Mouse (Mus musculus) erythroblast, adult 5-6 weeks (primary cell): ENCODE results near the gene Tgif2. TPM values are rescaled to one million over a fixed set of nuclear protein-coding genes. Genes with fewer than 3 reads are reported as not detected.
"Not testable (repeated sequence)": the region's sequence is repeated elsewhere in the genome, so short reads cannot be mapped to it uniquely, and the experiment has no call there.

Experiments used
- ATAC-seq: replicated peaks from 2 replicates; pipeline ENCODE4 v1.8.0; 2016; ENCODE audit warnings: moderate number of reproducible peaks, mild to moderate bottlenecking, moderate TSS enrichment, inconsistent platforms; ENCODE audit not compliant: poor library complexity, low FRiP score, severe bottlenecking
- total RNA-seq, 2 experiments: library from RNA; stranded (forward) in 1 of 2; stranded (reverse) in 1 of 2; fragments of 150-400 nt in 1 of 2; fragments of 200-764, 138-1000 nt in 1 of 2; gene quantifications; 2 replicates each; pipeline versions ENCODE4 v1.2.3 to v1.2.4; 2015 to 2017; ENCODE audit warnings: low replicate concordance in 2 of 2

The Tgif2 gene
- total RNA-seq, 2 experiments from 2014 or later, result 0.77 to 2.9 TPM

DNA sequence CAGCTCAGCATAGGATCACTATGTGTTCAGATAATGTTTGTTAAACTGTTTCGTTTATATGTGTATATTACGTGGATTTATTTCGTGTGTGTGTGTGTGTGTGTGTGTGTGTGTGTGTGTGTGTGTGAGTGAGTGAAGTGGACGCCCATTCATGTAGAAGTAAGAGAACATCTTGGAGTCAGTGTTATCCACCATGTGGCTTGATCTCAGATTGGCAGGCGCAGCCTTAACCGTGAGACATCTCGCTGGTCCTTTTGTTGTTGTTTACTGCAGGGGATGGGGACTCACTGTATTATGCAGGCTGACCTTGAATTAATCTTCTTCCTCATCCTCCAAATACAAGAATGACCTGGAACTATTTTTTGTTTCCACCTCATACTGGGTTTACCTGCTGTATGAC, 29.7 kb downstream of the Tgif2 start:
- ATAC-seq, result no peak

DNA sequence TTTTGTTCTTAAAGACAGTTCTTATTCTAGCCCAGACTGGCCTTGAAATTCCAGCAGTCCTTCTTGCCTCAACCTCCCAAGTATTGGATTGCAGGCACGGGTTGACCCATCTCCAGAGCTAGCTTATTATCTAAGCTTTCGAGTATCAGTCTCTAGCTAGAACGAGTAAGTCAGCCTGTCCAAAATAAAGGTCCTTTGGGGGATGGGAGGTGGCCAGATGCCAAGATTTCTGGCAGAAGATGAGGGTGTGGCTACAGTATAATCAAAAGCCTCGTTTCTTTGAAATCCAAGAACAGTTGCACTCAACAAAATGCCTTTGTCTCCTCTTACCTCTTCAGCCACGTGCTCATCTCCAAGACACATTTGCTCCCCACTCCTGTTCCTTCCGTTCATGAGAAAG, 30.7 kb downstream of the Tgif2 start:
- ATAC-seq, result no peak

DNA sequence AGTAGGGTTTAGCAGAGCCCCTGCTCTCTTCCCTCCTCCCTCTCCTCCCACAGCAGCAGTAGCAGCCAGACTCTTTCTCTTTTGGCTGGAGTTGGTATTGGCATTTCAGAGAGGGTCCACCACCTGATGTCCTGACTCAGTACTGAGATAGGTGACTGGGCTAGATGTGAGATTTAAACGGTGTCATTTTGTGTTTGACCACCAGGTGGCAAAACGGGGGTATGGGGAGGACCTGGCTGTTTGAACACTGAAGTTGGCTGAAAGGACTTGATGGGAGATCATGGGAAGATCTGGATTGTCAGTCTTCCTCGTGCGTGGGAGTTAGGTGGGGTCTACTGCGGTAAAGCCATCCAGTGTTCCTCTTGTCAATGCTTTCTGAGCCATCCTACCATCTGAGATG, 33.8 kb downstream of the Tgif2 start:
- ATAC-seq, result peak; percentile 81

DNA sequence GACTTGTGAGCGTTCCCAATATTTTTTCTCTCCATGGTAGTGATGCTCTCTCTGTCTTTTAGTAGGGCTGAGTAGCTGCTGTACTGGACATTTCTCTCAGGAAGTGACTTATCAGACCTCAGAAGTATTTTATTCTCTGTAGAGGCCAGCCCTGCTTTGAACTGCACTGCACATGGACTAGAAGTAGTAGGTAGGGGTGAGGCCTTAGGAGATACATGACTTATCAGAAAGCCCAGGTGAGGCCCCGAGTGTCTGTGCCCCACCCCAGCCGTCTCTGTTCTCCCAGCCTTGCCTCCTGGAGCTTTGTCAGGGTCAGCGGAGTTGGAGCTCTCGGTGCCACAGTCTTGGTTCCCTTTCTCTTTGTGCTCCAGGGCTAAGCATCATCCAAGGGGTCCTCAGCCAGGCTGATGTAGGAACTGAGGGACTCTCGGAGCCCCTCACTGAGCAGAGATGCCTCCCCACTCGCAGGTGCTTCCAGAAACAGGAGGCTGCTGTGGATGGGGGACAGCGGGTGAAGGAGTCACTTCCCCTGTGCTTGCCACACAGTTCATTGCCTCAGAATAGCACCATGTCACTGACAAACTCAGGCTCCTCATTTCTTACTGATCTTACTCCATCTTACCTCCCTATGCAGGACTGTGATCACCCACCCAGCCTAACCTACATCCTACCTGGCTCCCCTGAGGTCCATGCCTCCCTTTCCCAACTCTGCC, 34.4 kb downstream of the Tgif2 start:
- ATAC-seq, result no peak

DNA sequence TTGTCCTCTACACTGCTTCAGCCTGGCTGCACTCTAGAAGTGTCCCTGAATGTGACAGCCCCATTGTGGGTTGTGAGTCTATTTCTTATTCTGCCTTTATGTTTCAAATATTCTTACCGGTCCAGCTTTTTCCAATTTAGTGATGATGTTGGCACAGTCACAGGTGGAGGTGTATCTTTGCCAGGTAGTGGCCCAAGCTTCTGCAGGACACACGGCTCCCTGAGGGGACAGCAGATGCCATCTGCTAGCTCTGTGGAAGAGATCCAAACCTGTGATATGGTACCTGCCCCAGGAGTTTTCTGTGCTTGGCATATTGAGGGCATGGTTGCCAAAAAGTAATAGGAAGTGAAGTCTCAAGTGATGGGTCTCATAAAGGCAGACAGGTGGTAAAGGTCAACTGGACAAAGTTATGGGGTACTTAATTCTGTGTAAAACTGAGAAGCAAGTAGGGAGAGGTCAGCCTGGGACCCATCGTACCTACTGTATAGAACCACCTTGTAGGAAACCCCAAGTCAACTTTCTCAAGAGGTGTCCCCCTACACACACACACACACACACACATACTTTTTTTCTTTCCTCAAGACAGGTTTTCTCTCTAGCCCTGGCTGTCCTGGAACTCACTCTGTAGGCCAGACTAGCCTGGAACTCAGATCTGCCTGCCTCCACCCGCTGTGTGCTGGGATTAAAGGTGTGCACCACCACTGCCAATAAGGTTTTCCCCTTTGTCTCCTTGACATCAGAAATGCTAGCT, 35.1 kb downstream of the Tgif2 start:
- ATAC-seq, result no peak

DNA sequence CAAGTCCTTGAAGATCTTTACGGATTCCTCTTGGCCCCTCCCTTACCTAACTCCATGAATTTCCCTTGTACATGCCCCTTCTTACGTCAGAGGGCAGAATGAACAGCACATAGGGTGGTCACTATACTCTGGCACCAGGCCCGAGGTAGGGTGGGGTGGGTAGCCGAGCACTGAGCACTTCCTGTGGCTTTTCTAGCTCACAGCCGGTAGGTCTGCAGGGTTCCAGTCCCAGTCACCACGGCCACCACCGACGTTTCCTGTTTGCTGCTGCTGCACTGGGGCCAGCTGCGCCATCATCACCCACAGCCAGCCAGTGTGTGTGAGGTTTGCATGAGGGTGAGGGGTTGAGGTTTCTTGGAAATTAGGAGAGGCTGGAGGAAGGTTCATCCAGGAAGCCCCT, 37.9 kb downstream of the Tgif2 start:
- no peak for ATAC-seq

DNA sequence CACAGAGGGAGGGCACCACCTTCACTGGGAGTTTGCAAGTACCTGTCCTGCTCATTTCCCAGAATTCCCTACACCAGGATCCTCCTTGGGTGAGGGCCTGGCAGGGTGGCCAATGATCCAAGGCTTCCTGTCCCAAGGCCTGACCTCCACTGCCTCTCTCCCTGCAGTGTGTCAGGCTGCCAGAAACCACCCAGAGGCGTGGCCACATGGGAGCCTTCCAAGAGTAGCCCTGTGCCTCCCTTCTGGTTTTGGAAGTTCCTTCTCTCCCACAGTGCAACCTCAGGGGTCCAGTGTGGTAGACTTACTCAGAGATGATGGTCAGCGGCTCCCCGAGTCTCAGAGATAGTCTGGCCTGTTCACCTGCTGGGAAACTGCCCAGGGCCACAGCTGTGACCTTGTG, 39.7 kb downstream of the Tgif2 start:
- ATAC-seq, result no peak

DNA sequence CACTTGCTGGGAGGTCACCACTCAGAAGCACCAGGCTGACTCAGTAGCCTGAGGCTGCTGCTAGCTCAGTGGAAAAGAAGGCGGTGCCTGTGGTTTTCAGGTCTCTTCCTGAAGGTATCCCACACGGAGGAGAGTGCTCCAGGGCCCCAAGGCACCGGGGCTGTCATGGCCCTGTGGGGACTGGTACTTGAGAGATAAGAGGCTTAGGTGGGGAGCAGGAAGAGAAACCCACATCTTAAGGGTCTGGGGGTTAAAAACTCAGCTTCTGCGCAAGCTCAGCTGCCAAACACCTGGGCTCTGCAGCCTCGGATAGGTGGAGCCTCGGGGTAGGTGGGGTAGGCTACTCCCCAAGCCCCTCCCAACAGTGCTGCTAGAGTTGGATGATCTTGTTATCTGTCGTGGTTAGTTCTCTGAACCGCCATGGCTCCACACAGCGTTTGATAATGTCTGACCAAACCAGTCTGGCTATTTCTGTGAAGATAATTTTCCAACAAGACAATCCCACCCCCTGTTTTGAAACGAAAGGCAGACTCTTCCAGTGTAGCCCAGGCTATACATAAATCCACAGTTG, 42.7 kb downstream of the Tgif2 start:
- peak; percentile 82 for ATAC-seq

DNA sequence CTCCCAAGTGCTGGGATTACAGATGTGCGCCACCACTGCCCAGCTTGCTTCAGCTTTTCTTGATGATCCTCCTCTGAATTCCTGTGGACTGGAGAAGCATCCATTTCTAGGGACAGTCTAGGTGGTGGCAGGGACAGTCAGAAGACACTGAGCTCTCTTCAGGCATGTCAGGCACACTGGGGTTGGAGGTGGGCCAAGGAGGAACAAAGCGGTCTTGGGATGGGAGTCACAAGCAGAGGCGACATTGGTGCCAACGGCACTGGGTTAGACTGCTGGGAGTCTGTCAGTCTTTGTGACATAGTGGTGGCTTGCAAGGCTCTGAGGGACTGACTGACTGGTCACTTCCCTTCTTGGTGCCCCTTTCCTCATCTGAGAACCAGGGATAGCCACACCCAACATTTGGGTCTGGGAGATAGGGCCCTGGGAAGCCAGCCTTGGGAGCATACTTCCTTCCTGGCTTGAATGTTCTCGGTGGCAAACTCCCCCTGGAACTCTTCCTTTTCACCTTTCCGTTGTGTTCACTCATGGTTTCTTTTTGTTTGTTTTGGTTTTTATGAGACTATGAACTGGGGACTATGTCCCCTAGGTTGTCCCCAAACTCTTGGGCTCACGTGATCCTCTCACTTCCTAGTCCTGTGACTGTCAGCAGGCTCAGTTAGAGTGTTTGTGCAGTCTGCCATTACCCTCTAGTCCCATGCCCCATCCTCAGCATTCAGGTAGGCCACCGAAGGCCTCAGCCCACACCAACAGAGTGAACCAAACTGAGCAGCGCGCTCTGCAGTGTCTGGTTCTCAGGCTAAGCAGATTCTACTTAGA, 44.8 kb downstream of the Tgif2 start:
- no peak for ATAC-seq

DNA sequence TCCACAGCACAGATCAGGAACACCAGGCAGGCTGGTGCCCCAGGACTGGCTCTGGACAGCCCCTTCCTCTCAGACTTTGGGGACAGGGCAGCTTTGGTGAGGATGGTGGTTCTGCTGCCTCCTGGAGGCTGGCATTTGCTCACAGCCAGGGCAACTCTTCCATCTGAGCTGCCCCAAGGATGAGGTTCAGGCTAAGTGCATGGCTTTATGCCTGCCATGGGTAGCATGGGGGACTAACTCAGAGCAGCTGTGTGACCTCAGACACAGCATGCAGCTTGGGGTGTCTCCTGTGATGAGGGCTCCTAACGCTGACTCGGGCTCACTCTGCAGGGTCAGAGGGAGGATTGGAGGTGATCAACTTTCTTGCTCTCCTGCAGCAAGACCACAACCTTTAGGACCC, 45.9 kb downstream of the Tgif2 start:
- ATAC-seq, result not testable (repeated sequence)

DNA sequence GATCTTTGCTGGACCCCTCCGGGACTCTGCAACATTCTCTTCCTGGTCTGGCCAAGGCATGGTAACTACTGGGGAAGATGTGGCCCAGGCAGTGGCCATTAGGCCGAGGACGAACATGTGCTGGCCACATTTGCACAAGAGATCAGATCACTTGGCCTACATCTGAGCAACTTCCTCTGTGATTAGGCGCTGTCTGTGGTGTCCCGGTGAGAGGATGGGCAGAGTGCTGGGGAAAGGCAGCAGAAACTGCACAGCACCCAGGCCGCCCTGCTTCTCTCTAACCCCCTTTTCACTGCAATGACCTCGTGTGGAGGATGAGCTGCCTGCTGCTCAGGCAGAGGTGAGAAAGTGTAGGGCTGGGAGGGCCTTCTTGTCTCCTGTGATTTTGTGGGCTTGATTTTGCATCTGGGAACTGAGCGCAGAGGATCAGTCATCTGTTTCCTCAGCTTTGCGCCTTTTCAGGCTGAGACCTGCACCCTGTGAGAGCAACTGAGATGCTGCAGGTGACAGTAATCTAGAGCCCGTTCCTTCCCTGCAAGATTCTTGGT, 46.4 kb downstream of the Tgif2 start:
- ATAC-seq, result no peak

DNA sequence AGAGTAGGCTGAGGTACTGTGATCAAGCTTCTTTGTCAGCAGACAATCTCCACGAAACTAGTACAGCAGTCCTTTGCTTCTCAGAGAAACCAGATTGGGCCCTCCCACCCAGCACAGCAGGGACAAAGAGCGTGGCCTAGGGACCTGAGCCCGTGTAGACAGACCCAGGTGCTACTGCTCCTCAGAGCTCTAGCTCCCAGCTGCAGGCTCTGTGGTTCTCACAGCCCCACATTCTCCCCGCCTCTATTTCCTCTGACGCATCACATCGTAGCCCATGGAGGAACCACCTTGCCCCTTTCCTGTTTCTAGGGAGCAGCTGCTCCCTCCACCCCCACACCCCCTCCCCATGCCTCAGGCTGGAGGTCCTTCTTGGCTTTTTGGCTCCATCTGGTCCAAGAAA, 47.2 kb downstream of the Tgif2 start, which contains the start of gene Sla2:
Sla2 (minus strand) TSS at position 176 of the 400 bp plus-strand sequence.
- ATAC-seq, result no peak

DNA sequence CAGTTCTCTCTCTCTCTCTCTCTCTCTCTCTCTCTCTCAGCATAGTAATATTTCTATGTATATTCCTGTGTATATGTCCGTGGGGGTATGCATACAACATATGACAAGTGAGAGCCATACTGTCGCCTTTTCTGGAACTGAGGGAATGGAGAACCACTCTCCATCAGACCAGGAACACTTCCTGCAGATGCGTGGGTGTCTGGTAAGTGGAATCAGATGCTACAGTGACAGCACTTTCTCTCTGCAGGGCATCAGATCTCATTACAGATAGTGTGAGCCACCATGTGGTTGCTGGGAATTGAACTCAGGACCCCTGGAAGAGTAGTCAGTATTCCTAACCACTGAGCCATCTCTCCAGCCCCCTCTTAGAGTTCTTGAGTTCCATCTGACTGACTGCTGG, 48.7 kb downstream of the Tgif2 start:
- ATAC-seq, result no peak

DNA sequence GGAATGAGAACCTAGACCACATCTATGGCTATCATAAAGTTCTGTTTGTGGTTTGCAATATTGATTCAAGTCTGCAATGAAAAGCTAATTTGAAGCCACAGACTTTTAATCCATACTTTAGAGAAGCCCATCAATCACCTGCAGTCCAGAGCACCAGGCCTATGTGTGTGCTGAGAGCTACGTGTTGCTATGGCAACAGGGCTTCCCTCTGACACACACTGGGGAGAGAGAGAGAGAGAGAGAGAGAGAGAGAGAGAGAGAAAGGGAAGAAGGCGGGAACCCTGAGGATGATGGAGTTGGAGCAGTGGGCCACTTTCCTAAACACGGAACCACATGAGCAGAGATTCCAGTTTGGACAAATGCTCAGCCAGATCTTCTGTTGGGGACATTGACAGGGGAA, 52.4 kb downstream of the Tgif2 start:
- no peak for ATAC-seq

DNA sequence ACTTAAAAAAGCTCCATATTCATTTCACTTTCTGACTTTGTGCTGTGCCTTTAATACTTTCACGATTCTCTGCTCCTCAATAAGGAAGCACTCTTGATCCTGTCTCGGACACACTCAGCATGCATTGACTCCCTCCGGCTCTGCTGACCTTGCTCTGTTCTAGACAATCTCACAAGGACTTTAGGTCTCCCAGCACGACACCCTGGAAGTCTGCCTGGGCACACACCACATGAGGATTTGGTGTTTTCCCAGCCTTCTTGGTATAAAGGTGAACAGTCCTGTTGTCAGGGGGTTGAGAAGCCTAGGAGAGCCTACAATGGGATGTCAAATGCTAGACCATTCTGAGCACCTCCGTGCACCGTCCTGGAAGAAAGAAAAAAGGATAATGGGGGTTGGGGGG, 53.0 kb downstream of the Tgif2 start:
- ATAC-seq, result no peak

DNA sequence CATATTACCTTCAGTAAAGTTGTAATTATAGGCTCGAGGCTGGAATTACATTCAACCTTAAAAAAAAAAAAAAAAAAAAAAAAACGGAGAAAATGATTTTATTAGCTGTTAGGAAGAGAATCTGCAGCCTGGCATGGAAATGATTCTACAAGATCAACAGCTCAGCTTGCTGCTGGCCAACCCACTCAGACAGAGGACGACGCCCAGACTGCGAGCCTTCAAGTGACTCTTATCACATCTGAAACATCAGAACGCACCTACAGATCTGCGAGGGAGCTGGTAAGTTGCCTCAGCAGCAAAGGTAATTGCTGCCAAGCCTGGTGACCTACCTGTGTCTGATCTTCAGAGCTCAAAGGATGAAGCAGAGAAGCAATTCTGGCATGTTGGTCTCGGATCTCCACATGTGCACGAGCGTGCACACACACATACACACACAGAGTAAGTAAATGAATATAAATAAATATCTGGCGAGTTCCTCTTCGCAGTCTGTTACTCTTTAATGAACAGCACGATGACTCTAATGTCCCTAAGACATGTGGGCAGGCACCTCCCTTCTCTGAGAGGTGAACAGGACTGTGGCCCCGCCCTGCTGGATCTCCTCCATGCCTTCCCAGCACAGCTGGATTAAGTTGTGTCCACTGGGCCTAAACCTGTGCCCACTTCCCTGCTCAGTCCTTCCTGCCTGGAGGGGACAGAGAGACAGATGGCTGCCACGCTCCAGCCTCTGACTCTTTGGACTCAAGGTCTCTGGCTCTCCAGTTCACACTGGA, 54.9 kb downstream of the Tgif2 start:
- ATAC-seq, result no peak

DNA sequence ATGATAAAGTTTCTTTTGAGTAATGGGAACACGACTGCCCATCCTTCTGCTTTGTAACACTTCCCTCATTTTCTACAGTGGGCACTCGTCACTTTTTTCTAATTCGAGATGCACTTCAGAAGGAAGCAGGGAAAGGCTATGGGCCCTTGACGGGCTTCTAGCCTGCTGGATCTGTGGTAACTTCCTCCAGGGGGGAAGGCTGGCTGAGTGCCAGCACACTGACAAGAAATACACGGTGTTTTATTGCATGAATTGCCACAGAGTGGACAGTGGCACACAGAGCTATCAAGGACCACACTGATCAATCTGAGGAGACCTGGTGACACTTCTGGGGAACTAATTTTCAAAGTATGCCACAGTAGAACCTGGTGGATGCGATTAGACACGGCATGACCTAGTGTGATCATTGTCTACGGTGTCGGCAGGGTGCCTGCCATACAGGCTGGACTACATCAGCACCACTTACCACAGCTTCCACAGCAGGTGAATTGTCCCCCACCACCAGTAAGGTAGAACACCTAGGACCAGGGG, 56.6 kb downstream of the Tgif2 start:
- ATAC-seq, result no peak

DNA sequence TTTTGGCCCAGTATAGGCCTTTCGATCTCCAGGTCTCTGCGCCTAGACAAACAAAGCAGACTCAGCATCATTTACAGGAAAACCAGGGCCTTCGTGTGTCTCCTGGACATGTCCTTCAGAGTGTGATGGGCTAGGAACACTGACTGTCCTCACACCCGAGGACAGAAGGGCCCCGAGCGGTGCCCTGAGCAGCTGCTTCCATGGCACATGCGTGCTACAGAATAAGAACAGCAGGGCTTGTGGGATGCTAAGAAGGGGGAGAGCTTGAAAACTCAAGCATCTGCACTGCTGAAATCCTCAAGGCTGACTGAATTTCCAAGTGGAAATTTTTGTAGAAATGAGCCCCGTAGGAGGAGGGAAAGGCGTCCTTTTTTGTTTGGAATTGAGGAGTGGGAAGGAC, 57.2 kb downstream of the Tgif2 start:
- no peak for ATAC-seq

DNA sequence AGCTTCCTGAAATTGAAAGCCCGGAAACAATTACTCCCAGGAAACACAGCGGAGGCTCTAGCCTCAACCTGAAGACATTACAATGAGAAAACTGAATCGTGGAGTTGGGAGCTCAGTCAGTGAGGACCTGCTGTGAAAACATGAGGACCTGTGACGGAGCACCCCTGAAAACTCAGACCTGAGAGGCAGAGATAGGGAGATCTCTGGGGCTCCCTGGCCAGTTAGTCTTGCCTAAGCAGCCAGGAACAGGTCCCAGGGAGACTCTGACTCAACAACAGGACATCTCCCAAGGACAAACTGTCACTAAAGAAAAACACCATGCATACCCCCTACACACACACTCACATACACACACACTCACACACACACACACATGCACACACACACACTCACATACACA, 58.6 kb downstream of the Tgif2 start:
- no peak for ATAC-seq
